Mouse (Mus musculus): ENCODE measurements around the gene D630045J12Rik. TPM values are rescaled to one million over a fixed set of nuclear protein-coding genes. Genes with fewer than 3 reads are reported as not detected.

Gene D630045J12Rik
- polyA plus RNA-seq, 1 experiment from 2014 or later, result 6.2 TPM

DNA sequence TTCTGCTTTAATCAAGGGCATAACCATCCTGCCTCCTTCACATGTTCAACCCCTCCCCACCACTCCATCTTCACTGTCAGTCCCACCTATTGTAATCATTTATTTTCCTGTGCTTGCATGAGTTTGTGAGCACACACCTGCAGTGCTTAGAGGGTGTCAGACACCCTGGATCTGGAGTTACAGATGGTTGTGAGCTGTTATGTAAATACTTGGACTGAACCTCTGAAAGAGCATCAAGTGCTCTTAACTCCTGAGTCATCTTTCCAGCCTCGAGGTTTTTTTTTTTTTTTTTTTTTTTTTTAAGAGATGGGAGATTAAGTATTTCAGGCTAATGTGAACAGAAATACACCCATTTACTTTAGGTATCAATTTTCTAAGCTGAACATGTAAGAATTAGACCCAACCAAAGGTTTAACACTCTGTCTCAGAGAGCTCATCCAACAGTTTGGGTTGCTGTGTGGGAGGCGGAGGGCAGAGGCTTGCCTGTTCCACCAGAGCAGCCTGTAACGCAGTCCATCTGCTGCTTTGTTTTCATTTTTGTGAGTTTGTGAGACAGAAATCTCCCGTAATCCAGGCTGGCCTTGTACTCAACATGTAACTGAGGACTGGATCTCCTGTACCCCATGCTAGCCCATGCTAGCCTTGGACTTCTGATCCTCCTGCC, 137.6 kb downstream of the D630045J12Rik start:
- no peak for DNase-seq
- Histone ChIP-seq H3K4me2 (no peak overlapping the region), H3K9ac (no peak overlapping the region), H3K27ac (ENCODE audit: low read depth) (no peak overlapping the region), H3K36me3 (ENCODE audit: insufficient read depth) (no peaks in the 10 kb centered on the region), H3K27me3 (ENCODE audit: insufficient read depth, low read length) (peaks cover 4% of the 10 kb centered on the region; the same call in 1 of the 2 replicates), H3K9me3 (ENCODE audit: low read depth, low read length) (no peaks in the 10 kb centered on the region), H3K4me1 (ENCODE audit: insufficient read depth) (no peaks in the 10 kb centered on the region), H3K4me3 (ENCODE audit: low read depth, low read length) (no peak overlapping the region)
- WGBS, result 29% methylated on average over 4 of the region's 4 CpGs
- no peak for ATAC-seq (ENCODE audit: insufficient read depth)
- no peak for TF ChIP-seq CTCF (IDR thresholded peaks at IDR 0.05; ENCODE audit: low read depth)

DNA sequence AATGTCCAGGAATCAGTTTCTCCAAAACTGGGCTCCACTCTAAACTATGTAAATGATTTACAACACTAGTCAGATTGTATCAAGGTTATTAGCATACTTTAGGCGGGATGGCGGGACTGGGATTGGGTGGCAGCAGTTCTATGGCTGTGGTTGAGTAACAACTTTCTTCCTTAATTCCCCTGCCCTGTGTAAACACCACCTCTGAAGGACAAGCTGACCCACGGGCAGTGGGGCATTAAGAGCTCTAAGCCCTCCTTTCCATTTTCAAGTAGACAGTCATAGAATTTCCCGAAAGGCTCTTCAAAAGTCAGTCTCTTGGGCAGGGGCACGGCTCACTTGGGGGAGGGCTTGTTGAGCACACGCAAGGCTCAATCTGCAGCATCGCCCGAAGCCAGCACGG, 142.9 kb downstream of the D630045J12Rik start:
- H3K4me3 ChIP-seq (ENCODE audit: low read depth, low read length), result no peak overlapping the region

DNA sequence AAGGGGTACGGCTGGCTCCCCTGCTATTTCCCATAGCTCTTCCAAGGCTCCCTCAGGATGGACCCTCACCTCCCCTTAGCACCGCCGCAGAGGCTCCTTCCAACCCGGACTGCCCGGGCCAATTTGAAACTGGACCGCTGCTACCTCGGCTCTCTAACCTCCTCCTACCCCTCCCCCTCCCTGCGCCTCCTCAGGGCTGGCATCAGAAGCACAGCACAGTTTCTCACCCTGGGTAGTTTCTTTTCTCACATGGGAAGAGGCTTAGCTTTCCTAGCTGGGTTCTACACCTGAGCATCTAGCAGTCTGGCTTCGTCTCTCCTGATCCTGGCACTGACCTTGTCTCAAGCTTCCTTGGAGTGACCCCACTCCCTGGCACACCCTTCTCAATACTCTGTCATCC, 143.9 kb downstream of the D630045J12Rik start:
- Histone ChIP-seq H3K27ac (ENCODE audit: low read depth) (no peak overlapping the region), H3K4me3 (ENCODE audit: low read depth, low read length) (no peak overlapping the region), H3K9ac (no peak overlapping the region), H3K4me2 (peak overlapping the region; percentile 42; the same call in 1 of the 2 replicates), H3K27me3 (ENCODE audit: insufficient read depth, low read length) (peaks cover 4% of the 10 kb centered on the region; the same call in 1 of the 2 replicates), H3K4me1 (ENCODE audit: insufficient read depth) (no peaks in the 10 kb centered on the region), H3K9me3 (ENCODE audit: low read depth, low read length) (no peaks in the 10 kb centered on the region), H3K36me3 (ENCODE audit: insufficient read depth) (no peaks in the 10 kb centered on the region)
- ATAC-seq (ENCODE audit: insufficient read depth) (no peak), DNase-seq (no peak)
- 11% methylated on average over 9 of the region's 9 CpGs for WGBS
- TF ChIP-seq CTCF (IDR thresholded peaks at IDR 0.05; ENCODE audit: low read depth), result no peak

More for the DNA sequence above, 142.9 kb downstream of the D630045J12Rik start:
- DNase-seq (no peak), ATAC-seq (ENCODE audit: insufficient read depth) (no peak)
- Histone ChIP-seq H3K9me3 (ENCODE audit: low read depth, low read length) (no peaks in the 10 kb centered on the region), H3K36me3 (ENCODE audit: insufficient read depth) (no peaks in the 10 kb centered on the region), H3K27ac (ENCODE audit: low read depth) (no peak overlapping the region), H3K4me2 (0 out of 2 replicates have a peak overlapping the region, but pooled peaks have one; percentile 15), H3K4me1 (ENCODE audit: insufficient read depth) (no peaks in the 10 kb centered on the region), H3K27me3 (ENCODE audit: insufficient read depth, low read length) (peaks cover 4% of the 10 kb centered on the region; the same call in 1 of the 2 replicates), H3K9ac (no peak overlapping the region)
- 66% methylated on average over 9 of the region's 9 CpGs for WGBS
- no peak for TF ChIP-seq CTCF (IDR thresholded peaks at IDR 0.05; ENCODE audit: low read depth)

DNA sequence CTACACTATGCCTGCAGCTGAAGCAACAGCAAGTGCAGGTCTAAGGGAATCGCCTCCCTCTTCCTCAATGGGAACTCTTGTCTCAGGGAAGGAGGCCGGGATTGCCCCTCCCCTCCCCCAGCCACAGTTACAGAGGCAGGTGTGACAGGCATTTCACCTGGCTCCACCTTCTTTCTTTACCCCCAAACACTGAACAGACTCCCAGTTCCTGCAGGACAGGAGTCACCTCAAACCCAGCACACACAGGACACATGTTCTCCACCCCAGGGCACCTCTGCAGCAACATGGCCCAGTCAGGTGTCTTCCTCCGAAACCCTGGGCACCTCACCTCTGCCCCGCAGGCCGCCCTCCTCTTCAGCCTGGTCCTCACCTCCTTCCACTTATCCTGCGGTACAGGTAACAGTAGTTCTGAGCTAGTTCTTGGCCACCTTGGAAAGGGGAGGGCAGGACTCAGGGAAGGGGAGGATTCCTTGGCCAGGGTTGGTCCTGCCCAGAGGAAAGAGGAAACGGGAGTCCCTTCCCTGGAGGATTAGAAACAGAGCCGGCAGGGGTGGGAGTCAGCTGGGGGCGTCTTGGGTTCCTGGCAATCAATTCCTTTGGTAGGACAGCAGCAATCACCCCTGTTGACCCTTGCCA, 144.5 kb downstream of the D630045J12Rik start, which contains the start of gene Tmem213:
TSS of gene Tmem213 (plus strand) at position 96 of the 636 bp plus-strand sequence.
- ATAC-seq (ENCODE audit: insufficient read depth) (peak; percentile 32; the same call in 1 of the 2 replicates), DNase-seq (no peak)
- WGBS, result 15% methylated on average over 9 of the region's 9 CpGs
- H3K4me3 ChIP-seq (ENCODE audit: low read depth, low read length), result no peak within 1 kb of the TSS
- H3K27ac ChIP-seq (ENCODE audit: low read depth), result peak within 1 kb of the TSS; percentile 60
- H3K4me2 ChIP-seq, result peak within 1 kb of the TSS; percentile 42; the same call in 1 of the 2 replicates
- no peak within 1 kb of the TSS for H3K9ac ChIP-seq
- TF ChIP-seq CTCF (IDR thresholded peaks at IDR 0.05; ENCODE audit: low read depth), result no peak
- no peaks in the 10 kb centered on the region for H3K36me3 ChIP-seq (ENCODE audit: insufficient read depth)
- peaks cover 4% of the 10 kb centered on the region; the same call in 1 of the 2 replicates for H3K27me3 ChIP-seq (ENCODE audit: insufficient read depth, low read length)
- no peaks in the 10 kb centered on the region for H3K9me3 ChIP-seq (ENCODE audit: low read depth, low read length)
- H3K4me1 ChIP-seq (ENCODE audit: insufficient read depth), result no peaks in the 10 kb centered on the region

DNA sequence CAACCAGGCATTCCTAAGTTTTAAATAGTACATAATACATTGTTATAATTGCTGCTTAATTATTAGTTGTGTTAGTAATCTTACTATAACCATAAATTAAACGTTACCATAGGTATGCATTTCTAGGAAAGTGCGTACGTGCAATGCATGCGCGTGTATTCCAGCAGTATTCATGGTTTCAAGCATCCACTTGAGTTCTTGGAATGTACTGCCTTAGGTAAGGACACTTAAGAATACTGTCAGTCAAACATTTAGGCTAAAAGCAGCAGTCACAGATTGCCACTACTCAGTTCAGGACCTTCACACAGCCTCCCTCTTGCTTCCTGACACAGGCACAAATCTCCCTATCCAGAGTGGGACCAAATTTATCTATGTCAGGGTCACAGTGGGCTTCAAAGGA, 145.4 kb downstream of the D630045J12Rik start:
- peak; percentile 77 for DNase-seq
- Histone ChIP-seq H3K4me3 (ENCODE audit: low read depth, low read length) (no peak overlapping the region), H3K36me3 (ENCODE audit: insufficient read depth) (no peaks in the 10 kb centered on the region), H3K4me1 (ENCODE audit: insufficient read depth) (no peaks in the 10 kb centered on the region), H3K27me3 (ENCODE audit: insufficient read depth, low read length) (no peaks in the 10 kb centered on the region), H3K4me2 (0 out of 2 replicates have a peak overlapping the region, but pooled peaks have one; percentile 42), H3K9me3 (ENCODE audit: low read depth, low read length) (no peaks in the 10 kb centered on the region), H3K27ac (ENCODE audit: low read depth) (peak overlapping the region; percentile 13; the same call in 1 of the 2 replicates), H3K9ac (no peak overlapping the region)
- 62% methylated on average over 5 of the region's 5 CpGs for WGBS
- no peak for TF ChIP-seq CTCF (IDR thresholded peaks at IDR 0.05; ENCODE audit: low read depth)
- ATAC-seq (ENCODE audit: insufficient read depth), result peak; percentile 53

DNA sequence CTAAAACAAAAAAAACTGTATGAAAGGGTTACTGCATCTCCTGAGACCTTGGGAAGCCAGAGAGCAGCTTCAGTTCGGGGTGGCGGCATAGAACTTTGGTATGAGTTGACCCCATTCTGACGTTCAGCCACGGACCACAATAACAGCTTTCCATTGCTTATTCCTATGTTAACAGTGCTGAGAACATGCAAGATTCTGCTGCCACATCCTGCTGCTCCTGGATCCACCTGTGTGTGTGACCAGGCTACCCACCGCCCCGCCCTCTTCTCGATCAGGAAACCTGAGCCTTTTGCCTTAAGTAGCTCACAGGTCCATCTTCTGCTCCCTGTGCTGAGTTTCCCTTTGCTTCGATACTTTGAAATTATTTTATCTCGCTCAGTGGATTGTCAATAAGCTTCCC, 147.9 kb downstream of the D630045J12Rik start:
- no peak for TF ChIP-seq CTCF (IDR thresholded peaks at IDR 0.05; ENCODE audit: low read depth)
- Histone ChIP-seq H3K4me2 (no peak overlapping the region), H3K36me3 (ENCODE audit: insufficient read depth) (no peaks in the 10 kb centered on the region), H3K9me3 (ENCODE audit: low read depth, low read length) (no peaks in the 10 kb centered on the region), H3K27ac (ENCODE audit: low read depth) (no peak overlapping the region), H3K27me3 (ENCODE audit: insufficient read depth, low read length) (no peaks in the 10 kb centered on the region), H3K9ac (no peak overlapping the region), H3K4me1 (ENCODE audit: insufficient read depth) (no peaks in the 10 kb centered on the region), H3K4me3 (ENCODE audit: low read depth, low read length) (no peak overlapping the region)
- no peak for ATAC-seq (ENCODE audit: insufficient read depth)
- 74% methylated on average over 9 of the region's 9 CpGs for WGBS
- no peak for DNase-seq

DNA sequence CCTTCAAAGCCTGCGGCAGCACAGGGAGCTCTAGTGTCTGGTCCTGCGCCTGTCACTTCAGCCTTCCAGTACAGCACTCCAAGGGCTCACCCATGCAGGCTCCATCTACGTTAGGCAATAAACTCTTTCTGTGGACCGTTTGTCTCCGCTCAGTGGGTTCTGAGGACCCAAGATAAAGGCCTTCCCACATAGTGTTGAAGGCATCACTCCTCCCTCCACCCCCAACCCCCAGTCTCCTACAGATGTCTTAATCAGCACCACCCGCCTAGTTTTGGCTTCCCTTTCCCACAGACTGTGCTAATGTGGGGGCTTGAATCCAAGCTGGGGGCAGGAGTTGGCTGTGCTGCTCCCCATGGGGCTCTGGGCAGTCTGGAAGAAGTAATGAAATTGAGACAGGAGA, 150.0 kb downstream of the D630045J12Rik start:
- H3K4me1 ChIP-seq (ENCODE audit: insufficient read depth), result no peaks in the 10 kb centered on the region
- H3K27me3 ChIP-seq (ENCODE audit: insufficient read depth, low read length), result no peaks in the 10 kb centered on the region
- ATAC-seq (ENCODE audit: insufficient read depth) (no peak), DNase-seq (no peak)
- no peaks in the 10 kb centered on the region for H3K36me3 ChIP-seq (ENCODE audit: insufficient read depth)
- no peaks in the 10 kb centered on the region for H3K9me3 ChIP-seq (ENCODE audit: low read depth, low read length)
- H3K4me3 ChIP-seq (ENCODE audit: low read depth, low read length), result no peak overlapping the region
- H3K9ac ChIP-seq, result no peak overlapping the region
- 39% methylated on average over 6 of the region's 6 CpGs for WGBS
- no peak overlapping the region for H3K4me2 ChIP-seq
- no peak for TF ChIP-seq CTCF (IDR thresholded peaks at IDR 0.05; ENCODE audit: low read depth)
- no peak overlapping the region for H3K27ac ChIP-seq (ENCODE audit: low read depth)

Measured in lung, embryonic 14.5 days (tissue).